ENCODE assay signal across 15 mouse cellular contexts in genomic region chr12:65173736-65174135, GRCm38 (mm10). TPM values are rescaled to one million over a fixed set of nuclear protein-coding genes. Genes with fewer than 3 reads are reported as not detected.
DNase-seq lines count a peak whose midpoint lies in the region; ATAC-seq and TF ChIP-seq lines count a peak whose summit lies in the region.
"Had no signal": no experiment of that assay in that cellular context is flagged by ENCODE, and none has a peak within 500 bp of the region (broad histone marks: within the 10 kb centered on the region; RNA-seq: fewer than 3 reads in every experiment).

No protein-coding gene starts in this region.

- H3K9ac ChIP-seq in hindbrain, postnatal 0 days (replicated peaks; ENCODE audit: low read length): no peak overlapping the region
- H3K9ac ChIP-seq in neural tube, embryonic 13.5 days: no peak overlapping the region
- H3K9ac ChIP-seq in liver, postnatal 0 days (replicated peaks): no peak overlapping the region
- H3K9ac ChIP-seq: forebrain, postnatal 0 days had no signal

- no peak for TF ChIP-seq CTCF in hindbrain, postnatal 0 days (IDR thresholded peaks at IDR 0.05; ENCODE audit: low read depth)
- TF ChIP-seq CTCF in bone marrow macrophage, adult 2 months (IDR thresholded peaks at IDR 0.05; ENCODE audit: low read depth, low read length): no peak
- TF ChIP-seq CTCF in liver, postnatal 0 days (IDR thresholded peaks at IDR 0.05; ENCODE audit: low read depth): no peak

- no peaks in the 10 kb centered on the region for H3K36me3 ChIP-seq in hindbrain, embryonic 10.5 days
- no peaks in the 10 kb centered on the region for H3K36me3 ChIP-seq in hindbrain, postnatal 0 days (ENCODE audit: insufficient read depth, low read length)
- no peaks in the 10 kb centered on the region for H3K36me3 ChIP-seq in neural tube, embryonic 13.5 days
- no peaks in the 10 kb centered on the region for H3K36me3 ChIP-seq in liver, postnatal 0 days (replicated peaks; ENCODE audit: insufficient read depth, low read length)

- no peak for ATAC-seq in hindbrain, postnatal 0 days
- no peak for ATAC-seq in neural tube, embryonic 13.5 days (ENCODE audit: low read depth)
- no peak for ATAC-seq in liver, postnatal 0 days
- no peak for ATAC-seq in erythroid progenitor cell, adult 5-6 weeks (replicated peaks; ENCODE audit: low FRiP score, poor library complexity, severe bottlenecking)

- no peak overlapping the region for H3K4me3 ChIP-seq in hindbrain, embryonic 10.5 days
- H3K4me3 ChIP-seq in hindbrain, postnatal 0 days (ENCODE audit: low read length): no peak overlapping the region
- no peak overlapping the region for H3K4me3 ChIP-seq in neural tube, embryonic 13.5 days
- H3K4me3 ChIP-seq in bone marrow macrophage, adult 2 months (ENCODE audit: insufficient read depth, low read length): peak overlapping the region; percentile 97
- H3K4me3 ChIP-seq in liver, postnatal 0 days (ENCODE audit: low read depth, low read length): peak overlapping the region; percentile 99; the same call in 1 of the 2 replicates

- no peak for TF ChIP-seq EP300 in liver, postnatal 0 days (IDR thresholded peaks at IDR 0.05; ENCODE audit: low read depth)

- DNase-seq in hindbrain, embryonic 10.5 days (ENCODE audit: low spot score): no peak
- no peak for DNase-seq in hindbrain, postnatal 0 days (ENCODE audit: low spot score)
- DNase-seq in neural tube, embryonic 10.5 days (ENCODE audit: extremely low spot score, low spot score): no peak
- DNase-seq in liver, postnatal 0 days: no peak
- DNase-seq: forebrain, postnatal 0 days; midbrain, embryonic 14.5 days had no signal

- no peak overlapping the region for H3K4me2 ChIP-seq in hindbrain, postnatal 0 days (ENCODE audit: low read depth, low read length)
- H3K4me2 ChIP-seq in neural tube, embryonic 13.5 days: 0 out of 2 replicates have a peak overlapping the region, but pooled peaks have one; percentile 78
- H3K4me2 ChIP-seq in liver, postnatal 0 days (ENCODE audit: low read depth, low read length): peak overlapping the region; percentile 77

- H3K27me3 ChIP-seq in hindbrain, embryonic 10.5 days (ENCODE audit: insufficient read depth, poor library complexity, severe bottlenecking): no peaks in the 10 kb centered on the region
- H3K27me3 ChIP-seq in hindbrain, postnatal 0 days (ENCODE audit: insufficient read depth, low read length): no peaks in the 10 kb centered on the region
- no peaks in the 10 kb centered on the region for H3K27me3 ChIP-seq in neural tube, embryonic 13.5 days
- H3K27me3 ChIP-seq in liver, postnatal 0 days (ENCODE audit: insufficient read depth, low read length): no peaks in the 10 kb centered on the region
- H3K27me3 ChIP-seq: CH12.LX had no signal

- peak overlapping the region; percentile 56; the same call in 1 of the 2 replicates for H3K27ac ChIP-seq in hindbrain, embryonic 10.5 days
- H3K27ac ChIP-seq in hindbrain, postnatal 0 days: no peak overlapping the region
- H3K27ac ChIP-seq in neural tube, embryonic 13.5 days (replicated peaks): no peak overlapping the region
- H3K27ac ChIP-seq in bone marrow macrophage, adult 2 months (ENCODE audit: insufficient read depth, low read depth, low read length): no peak overlapping the region
- H3K27ac ChIP-seq in liver, postnatal 0 days (ENCODE audit: low read depth): 0 out of 2 replicates have a peak overlapping the region, but pooled peaks have one; percentile 98

- peaks cover 14% of the 10 kb centered on the region for H3K4me1 ChIP-seq in hindbrain, embryonic 10.5 days (replicated peaks)
- no peaks in the 10 kb centered on the region for H3K4me1 ChIP-seq in hindbrain, postnatal 0 days (ENCODE audit: insufficient read depth, low read length)
- peaks cover 15% of the 10 kb centered on the region for H3K4me1 ChIP-seq in neural tube, embryonic 13.5 days (replicated peaks)
- H3K4me1 ChIP-seq in bone marrow macrophage, adult 2 months (ENCODE audit: control insufficient read depth, insufficient read depth, low read length): peaks cover 10% of the 10 kb centered on the region
- H3K4me1 ChIP-seq in liver, postnatal 0 days (ENCODE audit: insufficient read depth): peaks cover 18% of the 10 kb centered on the region

- no peak for TF ChIP-seq POLR2A in bone marrow macrophage, adult 2 months (IDR thresholded peaks at IDR 0.05; ENCODE audit: borderline replicate concordance, low read depth, low read length)

- no peaks in the 10 kb centered on the region for H3K9me3 ChIP-seq in hindbrain, embryonic 10.5 days
- no peaks in the 10 kb centered on the region for H3K9me3 ChIP-seq in hindbrain, postnatal 0 days (ENCODE audit: low read length)
- no peaks in the 10 kb centered on the region for H3K9me3 ChIP-seq in neural tube, embryonic 13.5 days
- no peaks in the 10 kb centered on the region for H3K9me3 ChIP-seq in liver, postnatal 0 days (ENCODE audit: low read length)

- WGBS in hindbrain, embryonic 10.5 days: 82% methylated on average over 5 of the region's 5 CpGs
- WGBS in hindbrain, postnatal 0 days: 89% methylated on average over 5 of the region's 5 CpGs
- WGBS in neural tube, embryonic 13.5 days: 89% methylated on average over 5 of the region's 5 CpGs
- 86% methylated on average over 5 of the region's 5 CpGs for WGBS in liver, postnatal 0 days (ENCODE audit: insufficient replicate concordance)

RNA-seq across cellular contexts. Expression of gene Mis18bp1, which starts 1.3 kb away (rescaled TPM):
- 57.0 and 76.9 TPM in 2 replicates for polyA plus RNA-seq in hindbrain, embryonic 10.5 days (2016; fragmentation: Nextera tagmentation; extraction: Ambion mirVana)
- total RNA-seq in hindbrain, postnatal 0 days (2014; rRNA removed): 3.6 and 5.0 TPM in 2 replicates
- polyA plus RNA-seq in hindbrain, postnatal 0 days (2015; fragmentation: Nextera tagmentation; extraction: Ambion mirVana): 12.9 and 14.2 TPM in 2 replicates
- polyA plus RNA-seq in neural tube, embryonic 13.5 days (2015; fragmentation: Nextera tagmentation; extraction: Ambion mirVana): 11.8 and 12.0 TPM in 2 replicates
- 23.8 and 24.1 TPM in 2 replicates for polyA plus RNA-seq in bone marrow macrophage, adult 2 months (2012; ENCODE audit: insufficient read depth, insufficient read length, missing spikeins)
- polyA plus RNA-seq in liver, postnatal 0 days (2015; fragmentation: Nextera tagmentation; extraction: Ambion mirVana): 18.7 and 22.2 TPM in 2 replicates
- total RNA-seq in erythroid progenitor cell, adult 5-6 weeks (2015; ENCODE audit: low replicate concordance): 270 and 312 TPM in 2 replicates
- 344 and 348 TPM in 2 replicates for total RNA-seq in erythroid progenitor cell, adult 5-6 weeks (2017; ENCODE audit: low replicate concordance)

RNA-seq across cellular contexts. Expression of gene Wdr20rt, which starts 51.6 kb away (rescaled TPM):
- not detected in 2 replicates for polyA plus RNA-seq in hindbrain, embryonic 10.5 days (2016; fragmentation: Nextera tagmentation; extraction: Ambion mirVana)
- not detected in 2 replicates for total RNA-seq in hindbrain, postnatal 0 days (2014; rRNA removed)
- not detected in 2 replicates for polyA plus RNA-seq in hindbrain, postnatal 0 days (2015; fragmentation: Nextera tagmentation; extraction: Ambion mirVana)
- polyA plus RNA-seq in neural tube, embryonic 13.5 days (2015; fragmentation: Nextera tagmentation; extraction: Ambion mirVana): not detected in 2 replicates
- 0.63 TPM in 1 of 2 replicates, not detected in the other for polyA plus RNA-seq in bone marrow macrophage, adult 2 months (2012; ENCODE audit: insufficient read depth, insufficient read length, missing spikeins)
- not detected in 2 replicates for polyA plus RNA-seq in liver, postnatal 0 days (2015; fragmentation: Nextera tagmentation; extraction: Ambion mirVana)
- not detected in 2 replicates for total RNA-seq in erythroid progenitor cell, adult 5-6 weeks (2015; ENCODE audit: low replicate concordance)
- not detected in 2 replicates for total RNA-seq in erythroid progenitor cell, adult 5-6 weeks (2017; ENCODE audit: low replicate concordance)
- total RNA-seq: CH12.LX; forebrain, postnatal 0 days; gastrocnemius, postnatal 36 days; hematopoietic stem cell, adult 5-6 weeks; layer of hippocampus, postnatal 25 days had no signal
- polyA plus RNA-seq: forebrain, postnatal 0 days; lung, adult 2 months; midbrain, embryonic 14.5 days; stomach, embryonic 16.5 days had no signal

Comparison
In these comparisons a context has a peak if more than half of its experiments do, and no peak if none do; other contexts are left out.
1. H3K27ac ChIP-seq: peak in hindbrain, embryonic 10.5 days (single experiment) and liver, postnatal 0 days (single experiment); none in hindbrain, postnatal 0 days (single experiment), neural tube, embryonic 13.5 days (single experiment) and bone marrow macrophage, adult 2 months (single experiment).
2. H3K4me3 ChIP-seq: peak in bone marrow macrophage, adult 2 months (single experiment) and liver, postnatal 0 days (single experiment); none in hindbrain, embryonic 10.5 days (single experiment), hindbrain, postnatal 0 days (single experiment) and neural tube, embryonic 13.5 days (single experiment).